Mouse (Mus musculus) CH12.LX (cell line): ENCODE measurements at regions not wholly inside any gene's neighbourhood (a gene's known extent, or its start where the extent isn't known, plus 50 kb on each side); places are given as distances from the start of the nearest gene placed in this dataset.

Experiments used
- HCFC1 ChIP-seq: IDR thresholded peaks from 2 replicates; pipeline ENCODE4 v1.6.1; 2012; ENCODE audit warnings: low read depth, mild to moderate bottlenecking, inconsistent platforms, low read length, improper control_type of control experiment
- MYC ChIP-seq: IDR thresholded peaks from 2 replicates; pipeline ENCODE4 v1.6.1; 2011; ENCODE audit warnings: low read depth, mild to moderate bottlenecking, improper control_type of control experiment, low read length
- NELFE ChIP-seq: IDR thresholded peaks from 2 replicates; pipeline ENCODE4 v1.6.1; 2011; ENCODE audit warnings: low read depth, low read length, improper control_type of control experiment

- no peak for TF ChIP-seq NELFE
- no peak for TF ChIP-seq MYC
- no peak for TF ChIP-seq HCFC1
Measured at GRCm38 (mm10) chr17:58642273-58642672, 348.9 kb downstream of the Pdzph1 start.
